8 mouse cellular contexts compared by ENCODE assay signal in genomic region chr7:13023928-13024731, GRCm38 (mm10). TPM values are rescaled to one million over a fixed set of nuclear protein-coding genes. Genes with fewer than 3 reads are reported as not detected.
A peak's percentile ranks its signal among the peaks of the same experiment; 100 is the strongest.
DNase-seq lines count a peak whose midpoint lies in the region; ATAC-seq and TF ChIP-seq lines count a peak whose summit lies in the region.

No protein-coding gene starts in this region.

- H3K27me3 ChIP-seq in lung, embryonic 15.5 days = no peaks in the 10 kb centered on the region

- peak; percentile 89 for DNase-seq in MN1 (ENCODE audit: low spot score)
- DNase-seq in cerebellum, adult 8-10 months = peak; percentile 98
- DNase-seq in forelimb bud, embryonic 11.5 days (ENCODE audit: low read depth, low spot score) = peak; percentile 95
- peak; percentile 92 for DNase-seq in layer of hippocampus, adult 9-10 months (ENCODE audit: low spot score)
- peak; percentile 83 to 89 for DNase-seq in thymus, adult 18-20 months

- TF ChIP-seq CTCF in olfactory bulb, adult 2 months (IDR thresholded peaks at IDR 0.05; ENCODE audit: insufficient read depth, low read depth, low read length) = no peak

- H3K9me3 ChIP-seq in lung, embryonic 15.5 days = no peaks in the 10 kb centered on the region

- peak overlapping the region; percentile 99 for H3K27ac ChIP-seq in lung, embryonic 15.5 days
- H3K27ac ChIP-seq in olfactory bulb, adult 2 months (ENCODE audit: insufficient read depth, low read depth, low read length) = peak overlapping the region; percentile 99

- H3K4me1 ChIP-seq in lung, embryonic 15.5 days = peaks cover 20% of the 10 kb centered on the region
- peaks cover 13% of the 10 kb centered on the region for H3K4me1 ChIP-seq in olfactory bulb, adult 2 months (ENCODE audit: control insufficient read depth, insufficient read depth, low read length)

- peak overlapping the region; percentile 81 for H3K4me2 ChIP-seq in lung, embryonic 15.5 days

- H3K9ac ChIP-seq in lung, embryonic 15.5 days = peak overlapping the region; percentile 98

- ATAC-seq in hematopoietic stem cell, adult 5-6 weeks (replicated peaks in 1 of 2; ENCODE audit: insufficient read depth in 1 of 2, low FRiP score in 2 of 2, low TSS enrichment in 1 of 2, low read depth in 1 of 2, poor library complexity in 2 of 2, severe bottlenecking in 2 of 2) = peak; percentile 74 to 76
- ATAC-seq in lung, embryonic 15.5 days (ENCODE audit: borderline replicate concordance, extremely low read depth, low FRiP score, low TSS enrichment) = peak; percentile 89

- peak; percentile 99 for TF ChIP-seq POLR2A in olfactory bulb, adult 2 months (IDR thresholded peaks at IDR 0.05; ENCODE audit: insufficient read depth, low read depth, low read length)

- H3K36me3 ChIP-seq in lung, embryonic 15.5 days = peaks cover 31% of the 10 kb centered on the region

- peak overlapping the region; percentile 96 for H3K4me3 ChIP-seq in lung, embryonic 15.5 days
- peak overlapping the region; percentile 88 for H3K4me3 ChIP-seq in olfactory bulb, adult 2 months (ENCODE audit: insufficient read depth, low read depth, low read length)

- WGBS in lung, embryonic 15.5 days = under 1% methylated on average over 90 of the region's 95 CpGs
- WGBS in olfactory bulb, adult 2 months = under 1% methylated on average over 91 of the region's 95 CpGs

RNA-seq across cellular contexts. Expression of gene Chmp2a, which starts 10.5 kb away (rescaled TPM):
- 165 and 183 TPM in 2 replicates for total RNA-seq in hematopoietic stem cell, adult 5-6 weeks (2017)
- 138 and 140 TPM in 2 replicates for polyA plus RNA-seq in lung, embryonic 15.5 days (2015; fragmentation: Nextera tagmentation; extraction: Ambion mirVana)
- not detected in 2 replicates for polyA plus RNA-seq in olfactory bulb, adult 2 months (2012; ENCODE audit: insufficient read depth, insufficient read length, low replicate concordance, missing spikeins)

RNA-seq across cellular contexts. Expression of gene Ube2m, which starts 13.9 kb away (rescaled TPM):
- 124 and 146 TPM in 2 replicates for total RNA-seq in hematopoietic stem cell, adult 5-6 weeks (2017)
- 114 and 122 TPM in 2 replicates for polyA plus RNA-seq in lung, embryonic 15.5 days (2015; fragmentation: Nextera tagmentation; extraction: Ambion mirVana)
- 648 TPM in 1 of 2 replicates, not detected in the other for polyA plus RNA-seq in olfactory bulb, adult 2 months (2012; ENCODE audit: insufficient read depth, insufficient read length, low replicate concordance, missing spikeins)

RNA-seq across cellular contexts. Expression of gene Zbtb45, which starts 14.3 kb away (rescaled TPM):
- total RNA-seq in hematopoietic stem cell, adult 5-6 weeks (2017) = 5.4 and 6.9 TPM in 2 replicates
- 24.8 and 27.8 TPM in 2 replicates for polyA plus RNA-seq in lung, embryonic 15.5 days (2015; fragmentation: Nextera tagmentation; extraction: Ambion mirVana)
- polyA plus RNA-seq in olfactory bulb, adult 2 months (2012; ENCODE audit: insufficient read depth, insufficient read length, low replicate concordance, missing spikeins) = not detected in 2 replicates

RNA-seq across cellular contexts. Expression of gene Trim28, which starts 25.2 kb away (rescaled TPM):
- total RNA-seq in hematopoietic stem cell, adult 5-6 weeks (2017) = 478 and 595 TPM in 2 replicates
- 294 and 302 TPM in 2 replicates for polyA plus RNA-seq in lung, embryonic 15.5 days (2015; fragmentation: Nextera tagmentation; extraction: Ambion mirVana)
- 700 TPM in 1 of 2 replicates, not detected in the other for polyA plus RNA-seq in olfactory bulb, adult 2 months (2012; ENCODE audit: insufficient read depth, insufficient read length, low replicate concordance, missing spikeins)

RNA-seq across cellular contexts. Expression of gene Slc27a5, which starts 26.1 kb away (rescaled TPM):
- not detected in 2 replicates for total RNA-seq in hematopoietic stem cell, adult 5-6 weeks (2017)
- polyA plus RNA-seq in lung, embryonic 15.5 days (2015; fragmentation: Nextera tagmentation; extraction: Ambion mirVana) = 0.09 TPM in 1 of 2 replicates, not detected in the other
- polyA plus RNA-seq in olfactory bulb, adult 2 months (2012; ENCODE audit: insufficient read depth, insufficient read length, low replicate concordance, missing spikeins) = not detected in 2 replicates

Comparison
In these comparisons a context has a peak if more than half of its experiments do, and no peak if none do; other contexts are left out.
1. Peak in every context shown above with its lines: DNase-seq, ATAC-seq, H3K4me3 ChIP-seq and H3K27ac ChIP-seq.
2. RNA of gene Chmp2a, which starts 10.5 kb away (polyA plus RNA-seq): 138 to 140 TPM in lung, embryonic 15.5 days; not detected in olfactory bulb, adult 2 months; every median in the first group is over 100 times any median in the second.
3. RNA of gene Zbtb45, which starts 14.3 kb away (polyA plus RNA-seq): 24.8 to 27.8 TPM in lung, embryonic 15.5 days; not detected in olfactory bulb, adult 2 months; every median in the first group is over 10 times any median in the second.